Mouse (Mus musculus) heart, adult 2 months (tissue): Measurements from ENCODE around the gene Mrps26.

ENCODE experiments used
- CTCF ChIP-seq: fragments of 200-600 bp; IDR thresholded peaks from 2 replicates; pipeline ENCODE4 v1.8.1; 2022; ENCODE audit warnings: antibody characterized with exemption, mild to moderate bottlenecking, moderate library complexity
- EP300 ChIP-seq: fragments of 200-500 bp; IDR thresholded peaks from 2 replicates; pipeline ENCODE4 v1.6.1; 2011; ENCODE audit warnings: low read depth, low read length, control low read depth; ENCODE audit not compliant: insufficient read depth
- POLR2A ChIP-seq: fragments of 200-500 bp; IDR thresholded peaks from 2 replicates; pipeline ENCODE4 v1.6.1; 2011; ENCODE audit warnings: mild to moderate bottlenecking, low read depth, low read length, control low read depth; ENCODE audit not compliant: insufficient read depth

- TF ChIP-seq POLR2A: no peak
- TF ChIP-seq CTCF: no peak
- TF ChIP-seq EP300: no peak
These were observed 19.0 kb downstream of the Mrps26 start, which contains the start of gene Avp for GRCm38 (mm10) chr2:130582552-130582951.
